Mouse (Mus musculus) left cerebral cortex, postnatal 10 days (tissue): ENCODE results near the gene Triap1. TPM values are rescaled to one million over a fixed set of nuclear protein-coding genes. Genes with fewer than 3 reads are reported as not detected.
"Not testable (repeated sequence)": the region's sequence is repeated elsewhere in the genome, so short reads cannot be mapped to it uniquely, and the experiment has no call there.

Source experiments
- DNase-seq, 2 experiments: peaks; one replicate each; pipeline ENCODE4 v3.0.0; 2021 to 2022; ENCODE audit warnings: low spot score in 2 of 2, mixed read lengths in 1 of 2; ENCODE audit errors: extremely low spot score in 1 of 2
- intact Hi-C: fragments of 180-260 bp; cut with DNase I; formaldehyde crosslinking; loops from one replicate; pipeline ENCODE4 v1.15.1; 2025
- total RNA-seq, 2 experiments: library from RNA; stranded (reverse); gene quantifications; 2 replicates each; pipeline ENCODE4 v1.2.3; 2021

Gene Triap1
- total RNA-seq: 10 to 100 TPM; 30.3 to 32.8 TPM

DNA sequence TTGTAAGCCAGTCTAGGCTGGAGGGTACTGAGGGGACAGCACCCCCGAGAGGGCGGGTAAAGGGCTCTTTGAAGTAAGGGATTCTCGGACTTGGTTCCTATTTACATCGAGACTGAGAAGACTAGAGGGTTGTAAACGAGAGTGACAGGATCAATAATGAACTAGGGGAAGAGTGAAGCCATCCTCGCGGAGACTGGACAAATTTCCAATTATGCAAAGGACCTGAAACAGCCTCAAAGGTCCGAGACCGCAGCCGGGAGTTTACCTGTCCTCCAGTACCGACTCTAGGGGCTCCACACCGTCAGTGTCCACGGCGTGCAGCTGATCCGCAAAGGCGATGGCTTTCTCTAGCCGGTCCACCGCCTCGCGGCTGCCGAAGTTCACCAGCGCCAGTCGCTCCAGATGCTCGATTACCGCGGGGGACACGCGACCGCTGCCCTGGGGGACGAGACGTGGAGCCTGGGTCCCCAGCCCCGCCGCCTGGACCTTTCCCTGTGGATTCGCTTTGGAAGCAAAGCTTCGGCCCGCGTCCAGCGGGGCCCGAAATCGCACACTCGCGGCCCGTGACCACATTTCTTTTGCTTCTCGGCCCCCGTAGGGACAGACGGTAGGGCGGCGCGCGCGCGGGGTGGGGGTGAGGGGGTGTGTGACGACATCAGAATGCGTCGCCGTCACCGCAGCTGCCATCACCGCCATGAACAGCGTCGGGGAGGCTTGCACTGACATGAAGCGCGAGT, at the start of gene Triap1, which contains the start of gene Gatc:
Triap1 (plus strand) TSS at position 649 of the 737 bp plus-strand sequence.
Gatc (minus strand) TSS at position 602 of the 737 bp plus-strand sequence.
- intact Hi-C loops: no loop called here
- peak; percentile 84 to 95 for DNase-seq

DNA sequence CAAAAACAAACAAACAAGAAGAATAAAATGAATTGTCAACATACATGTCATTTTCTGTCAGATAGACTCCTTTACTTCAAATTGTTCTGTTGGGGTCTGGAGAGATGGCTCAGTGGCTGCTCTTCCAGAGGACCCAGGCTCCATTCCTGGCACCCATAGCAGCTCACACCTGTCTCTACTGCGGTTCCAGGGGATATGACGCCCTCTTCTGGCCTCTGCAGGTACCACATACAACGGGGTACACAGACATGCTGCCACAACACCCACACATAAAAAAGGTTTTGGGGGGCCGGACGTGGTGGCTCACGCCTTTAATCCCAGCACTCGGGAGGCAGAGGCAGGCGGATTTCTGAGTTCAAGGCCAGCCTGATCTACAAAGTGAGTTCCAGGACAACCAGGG, 46.9 kb upstream of the Triap1 start:
- intact Hi-C loops: no loop called here
- DNase-seq: no peak

DNA sequence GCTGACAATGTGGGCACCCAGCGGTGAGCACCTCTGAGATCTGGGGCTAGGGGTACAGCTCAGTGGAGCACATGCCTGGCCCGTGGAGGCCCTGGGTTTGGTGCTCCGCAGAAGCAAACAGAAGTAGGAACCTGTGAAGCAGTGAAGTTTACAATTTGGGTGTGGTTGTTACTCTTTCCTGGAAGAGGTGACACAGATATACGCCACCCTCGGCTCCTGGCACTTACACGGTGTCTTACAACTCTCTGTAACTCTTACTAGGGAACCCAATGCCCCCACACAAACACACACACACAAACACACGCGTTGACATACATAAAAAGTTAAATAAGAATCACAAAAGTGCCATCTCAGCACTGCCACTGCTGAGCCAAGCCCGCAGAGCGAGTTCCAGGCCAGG, 44.7 kb upstream of the Triap1 start:
- intact Hi-C loops: loop anchor here (5.0 kb wide), 1 partner anchor 36 kb away; no protein-coding TSS in a partner anchor
- DNase-seq: no peak

DNA sequence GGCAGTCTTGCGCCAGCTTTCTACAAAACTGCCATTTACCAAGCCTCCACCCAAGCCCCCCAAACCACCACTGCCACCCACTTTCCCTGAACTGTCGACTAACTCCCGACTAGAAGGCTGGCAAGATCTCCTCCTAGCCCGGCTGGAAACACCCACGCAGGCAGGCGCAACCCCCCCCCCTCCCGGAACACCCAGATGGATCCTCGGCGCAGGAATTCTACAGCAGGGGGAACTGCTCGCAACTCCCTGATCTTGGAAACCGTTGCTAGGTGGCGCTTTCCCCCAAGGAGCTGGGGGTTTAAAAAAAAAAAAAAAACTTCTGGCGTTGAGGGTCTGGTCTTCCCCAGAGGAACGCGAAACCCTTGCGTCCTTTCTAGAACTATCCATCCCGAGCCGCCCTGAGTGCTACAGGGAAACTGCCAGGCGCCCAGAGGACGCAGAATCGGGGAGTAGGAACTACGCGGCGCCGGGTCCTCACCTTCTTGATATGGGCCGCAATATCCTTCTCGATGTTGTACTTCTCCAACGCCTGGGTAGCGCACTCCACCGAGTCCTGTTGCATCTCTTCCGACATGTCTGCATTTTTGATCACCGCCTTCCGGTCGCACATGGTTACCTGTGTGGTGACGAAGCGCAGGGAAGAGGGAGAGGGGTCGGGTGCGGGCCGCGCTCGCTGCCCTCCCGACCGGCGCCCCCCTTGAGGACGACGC, 40.8 kb upstream of the Triap1 start:
- intact Hi-C loops: loop anchor here (2.0 to 5.0 kb wide), 2 partner anchors 19 to 47 kb away; partner anchors contain the start of gene Cox6a1
- DNase-seq: peak; percentile 66 to 83

DNA sequence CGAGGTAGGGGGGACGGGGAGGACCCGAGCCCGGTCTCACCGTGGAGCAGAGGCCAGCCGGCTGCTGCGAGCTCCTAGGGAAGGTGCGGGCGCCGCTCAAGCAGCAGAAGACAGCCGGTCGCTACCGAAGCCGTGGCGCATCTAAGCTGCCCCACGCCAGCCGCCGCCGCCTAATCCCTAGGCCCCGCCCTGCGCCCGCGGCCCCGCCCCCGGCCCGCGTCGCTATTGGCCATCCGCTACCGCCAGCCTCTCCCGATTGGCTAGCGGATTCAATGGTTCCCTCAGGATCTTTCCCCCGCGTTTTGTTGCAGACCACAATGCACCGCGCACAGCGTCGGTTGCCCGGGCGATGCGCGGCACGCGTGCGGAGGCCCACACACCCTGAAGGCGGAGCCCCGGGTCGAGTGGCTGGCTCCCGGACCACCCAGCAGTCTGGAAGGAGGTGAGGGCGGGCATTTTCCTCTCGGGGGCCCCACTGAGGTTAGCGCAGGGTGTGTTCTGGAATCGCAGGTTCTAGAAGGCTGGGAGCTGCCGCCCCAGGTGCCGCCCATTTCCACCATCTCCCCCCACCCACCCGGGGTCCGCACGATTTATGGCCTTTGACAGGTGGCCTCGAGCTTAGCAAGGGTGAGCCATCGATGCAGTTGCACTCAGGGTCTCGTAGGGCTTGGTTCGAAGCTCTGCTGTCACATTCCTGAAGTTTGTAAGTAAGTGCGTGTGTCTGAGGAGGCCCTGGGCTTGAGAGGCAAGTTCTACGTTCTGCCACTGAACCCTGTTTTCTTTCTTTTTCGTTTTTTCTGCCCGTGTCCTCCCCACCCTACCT, 40.0 kb upstream of the Triap1 start, which contains the start of gene Dynll1:
Dynll1 (minus strand) TSS at position 208 of the 823 bp plus-strand sequence.
- intact Hi-C loops: loop anchor here (2.0 to 5.0 kb wide), 2 partner anchors 18 to 46 kb away; partner anchors contain the start of gene Cox6a1

DNA sequence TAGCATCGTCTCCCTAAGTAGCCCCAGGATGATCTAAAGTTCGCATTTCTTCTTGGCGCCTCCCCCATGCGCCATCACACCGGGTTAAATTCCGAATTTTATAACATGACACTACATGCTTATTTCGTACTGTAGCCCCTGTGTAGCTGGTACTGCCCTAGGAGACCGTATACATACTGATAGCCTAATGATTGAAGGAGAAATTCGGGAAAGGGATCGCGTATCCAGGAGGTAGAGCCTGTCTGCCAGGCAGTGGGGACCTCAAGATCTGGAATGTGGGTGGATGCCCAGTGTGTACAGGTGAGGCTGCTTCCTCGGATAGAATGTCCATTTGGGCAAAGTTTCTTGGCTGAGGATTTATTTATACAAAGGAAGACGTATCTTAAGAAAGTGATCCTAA, 39.4 kb upstream of the Triap1 start:
- intact Hi-C loops: loop anchor here (2.0 to 5.0 kb wide), 2 partner anchors 17 to 46 kb away; partner anchors contain the start of gene Cox6a1
- DNase-seq: peak in 1 of 2 experiments; percentile 30

More for the DNA sequence above, 40.0 kb upstream of the Triap1 start, which contains the start of gene Dynll1:
- DNase-seq: peak; percentile 99

DNA sequence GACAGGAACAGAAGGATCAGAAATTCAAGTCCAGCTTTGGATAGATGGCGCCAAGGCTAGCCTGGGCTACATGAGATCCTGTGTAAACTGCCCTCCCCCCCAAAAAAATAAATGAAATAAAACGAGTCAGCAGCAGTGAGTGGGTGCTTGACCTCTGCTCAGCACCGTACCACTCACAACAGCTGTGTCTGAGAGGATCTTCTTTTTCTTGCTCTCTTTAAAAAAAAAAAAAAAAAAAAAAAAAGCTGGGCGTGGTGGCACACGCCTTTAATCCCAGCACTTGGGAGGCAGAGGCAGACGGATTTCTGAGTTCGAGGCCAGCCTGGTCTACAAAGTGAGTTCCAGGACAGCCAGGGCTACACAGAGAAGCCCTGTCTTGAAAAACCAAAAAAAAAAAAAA, 38.8 kb upstream of the Triap1 start:
- intact Hi-C loops: loop anchor here (5.0 kb wide), 1 partner anchor 45 kb away; the partner anchor contains the start of gene Cox6a1
- not testable (repeated sequence) for DNase-seq

DNA sequence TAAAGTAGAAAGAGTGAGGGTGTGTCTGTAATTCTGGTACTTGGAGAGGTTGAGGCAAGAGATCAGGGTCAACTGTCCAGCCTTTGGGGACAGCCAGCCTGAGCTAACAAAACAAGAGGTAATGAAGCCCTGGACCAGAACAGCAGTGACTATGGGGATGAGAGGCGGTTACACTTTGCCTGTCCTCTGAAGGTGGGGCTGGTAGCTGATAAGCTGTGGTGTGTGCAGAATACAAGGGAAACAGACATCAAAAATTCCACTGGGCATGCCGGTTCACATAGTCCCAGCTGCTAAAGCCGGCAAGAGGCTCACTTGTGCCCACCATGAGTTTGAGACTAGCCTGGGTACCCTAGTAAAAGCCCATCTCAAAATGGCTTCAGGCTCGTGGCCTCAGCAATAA, 28.7 kb upstream of the Triap1 start:
- no peak for DNase-seq
- intact Hi-C loops: no loop called here

DNA sequence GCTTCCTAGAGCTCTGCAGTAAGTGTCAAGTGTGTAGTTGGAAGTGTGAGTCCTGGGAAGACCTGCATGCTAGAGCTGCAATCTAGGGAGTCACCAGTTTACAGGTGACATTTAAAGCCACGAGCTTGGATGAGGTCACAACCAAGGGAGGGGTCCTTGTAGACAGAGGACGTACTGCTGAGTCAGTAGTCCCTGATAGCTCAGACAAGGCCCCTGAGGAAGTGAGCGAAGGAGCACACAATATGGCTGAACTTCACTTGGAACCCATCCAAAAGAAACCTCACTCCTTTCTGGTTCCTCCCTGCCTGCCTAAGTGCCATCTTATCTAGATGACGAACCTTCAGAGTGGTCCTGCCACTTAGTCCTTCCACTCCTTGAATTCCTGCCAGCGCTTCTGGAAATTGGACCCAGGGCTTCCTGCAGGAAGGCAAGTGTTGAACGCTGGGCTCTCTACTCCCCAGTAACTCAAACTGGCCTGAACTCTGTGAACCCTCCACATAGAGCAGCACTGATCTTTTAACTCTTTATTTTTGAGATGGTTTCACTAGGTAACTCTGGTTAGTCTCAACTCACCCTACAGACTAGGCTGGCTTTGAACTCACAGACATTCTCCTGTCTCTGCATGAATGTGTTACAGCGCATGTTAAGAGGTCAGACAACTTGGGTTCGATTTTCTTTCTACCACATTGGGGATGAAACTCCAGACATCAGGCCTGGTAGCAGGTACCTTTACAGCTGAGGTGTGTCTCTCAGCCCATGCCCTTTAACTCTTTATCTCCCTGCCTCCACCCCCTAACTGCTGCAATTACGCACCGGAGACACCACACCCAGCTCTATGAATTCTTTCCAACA, 28.0 kb upstream of the Triap1 start:
- intact Hi-C loops: no loop called here

DNA sequence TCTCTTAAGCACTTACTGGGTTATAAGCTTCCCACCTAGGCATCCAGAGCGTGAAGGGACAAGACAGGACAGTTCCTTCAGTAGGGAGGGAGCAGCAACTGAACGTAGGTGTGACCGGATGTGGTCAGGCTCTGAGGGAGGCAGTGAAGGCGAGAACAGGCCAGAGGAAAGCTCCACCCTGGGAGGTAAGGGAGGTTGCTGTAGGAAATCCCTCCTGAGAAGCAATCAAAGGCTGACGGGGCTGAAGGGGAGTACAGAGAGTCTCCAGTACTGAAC, 27.4 kb upstream of the Triap1 start:
- intact Hi-C loops: no loop called here
- no peak for DNase-seq

More for the DNA sequence above, 28.0 kb upstream of the Triap1 start:
- DNase-seq: no peak

DNA sequence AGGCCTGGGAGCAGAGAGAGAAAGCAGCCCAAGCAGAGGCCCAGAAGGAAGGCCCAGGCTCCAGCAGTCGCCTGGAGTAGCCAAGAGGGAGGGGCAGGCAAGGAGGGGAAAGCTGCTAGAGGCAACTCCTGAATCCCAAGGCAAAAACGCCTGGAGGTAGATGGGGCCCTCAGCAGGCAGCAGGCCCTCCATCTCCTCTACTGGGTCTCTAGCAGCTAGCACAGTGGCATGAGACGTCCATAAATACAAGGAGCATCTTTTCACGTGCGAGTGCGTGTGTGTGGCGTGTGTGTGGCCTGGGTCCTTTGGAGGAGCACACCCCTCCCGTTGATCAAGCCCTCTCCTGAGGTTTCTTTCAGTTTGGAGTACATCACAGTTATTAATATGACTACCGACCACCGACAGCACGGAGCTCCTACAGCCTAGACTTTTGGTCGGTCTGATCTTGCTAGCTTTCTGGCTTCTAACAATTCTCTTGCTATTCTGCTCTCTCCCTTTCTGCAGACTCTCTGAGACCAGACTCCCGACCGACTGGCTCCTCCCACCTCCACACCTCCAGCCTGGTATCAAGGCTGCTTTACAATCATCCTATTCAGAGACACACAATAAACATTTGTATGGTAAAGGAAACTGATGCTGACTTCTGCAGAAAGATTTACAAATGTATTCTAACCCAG, 23.9 kb upstream of the Triap1 start:
- no peak for DNase-seq
- intact Hi-C loops: no loop called here

DNA sequence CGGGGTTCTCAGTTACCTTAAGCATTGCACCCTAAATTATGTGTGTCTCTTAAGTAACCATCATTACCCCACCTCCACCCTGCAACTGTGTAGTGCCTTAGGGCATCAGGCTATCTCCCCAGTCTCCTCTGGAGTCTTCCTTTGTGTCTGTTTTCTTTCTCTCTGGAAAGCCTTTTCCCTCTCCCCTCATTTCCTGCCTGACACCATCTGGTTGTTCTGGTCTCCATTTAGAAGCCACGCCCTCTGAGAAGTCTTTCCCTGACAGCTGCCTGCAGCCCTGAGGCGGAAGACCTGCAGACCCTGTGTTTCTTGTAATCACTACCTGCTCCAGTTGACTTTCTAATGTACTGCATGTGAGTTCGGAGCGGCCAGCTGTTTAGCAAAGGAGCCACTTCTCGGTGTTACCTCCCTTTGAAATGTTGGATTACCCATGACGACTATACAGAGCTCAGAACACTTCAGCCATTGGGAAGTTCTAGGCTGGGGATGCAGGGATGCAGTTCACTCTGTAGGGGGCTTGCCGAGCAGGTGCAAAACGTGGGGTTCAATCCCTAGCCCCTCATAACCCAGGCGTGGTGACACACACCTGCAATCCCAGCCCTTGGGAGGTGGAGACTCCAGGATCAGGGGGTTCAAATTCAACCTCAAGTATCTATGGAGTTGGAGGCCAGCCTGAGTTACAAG, 23.2 kb upstream of the Triap1 start:
- intact Hi-C loops: loop anchor here (2.0 kb wide), 1 partner anchor 17 kb away; the partner anchor contains the start of gene Dynll1
- DNase-seq: no peak

DNA sequence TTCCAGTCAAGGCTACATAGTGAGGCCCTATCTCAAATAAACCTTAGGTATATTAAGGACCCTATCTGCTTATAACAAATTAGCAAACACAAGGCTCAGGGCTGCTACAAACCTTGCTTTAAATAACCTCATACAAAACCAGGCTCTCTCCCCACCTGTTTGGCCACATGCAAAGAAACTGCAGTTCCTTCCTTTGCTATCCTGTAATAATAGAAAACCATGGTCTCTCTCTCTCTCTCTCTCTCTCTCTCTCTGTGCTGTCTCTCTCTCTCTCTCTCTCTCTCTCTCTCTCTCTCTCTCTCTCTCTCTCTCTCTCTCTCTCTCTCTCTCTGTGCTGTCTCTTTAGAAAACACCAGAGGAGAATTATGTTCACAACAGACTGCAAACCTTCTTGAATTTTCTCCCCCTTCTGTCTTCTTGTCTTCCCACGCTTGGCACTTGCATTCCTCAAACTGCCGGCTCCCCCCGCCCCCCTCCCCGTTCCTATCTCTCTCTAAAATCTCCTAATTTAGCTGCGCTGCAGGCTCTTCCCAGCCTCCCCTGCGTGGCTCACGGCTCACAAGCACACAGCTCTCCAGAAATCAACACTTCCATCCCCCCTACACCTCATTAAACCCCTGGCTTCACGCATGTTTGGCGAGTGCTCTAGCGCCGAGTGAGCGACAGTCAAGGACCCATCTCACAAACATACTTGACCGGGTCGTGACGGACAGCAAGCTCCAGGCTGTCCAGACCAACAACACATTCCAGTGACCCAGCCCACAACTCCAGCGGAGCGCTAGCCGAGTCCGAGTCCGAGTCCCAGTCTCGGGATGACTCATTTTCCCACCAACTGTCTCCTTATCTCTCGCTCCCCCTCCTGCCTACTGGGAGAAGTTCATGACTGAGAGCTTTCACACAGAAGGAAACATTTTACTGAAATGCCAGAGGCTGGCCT, 21.8 kb upstream of the Triap1 start:
- intact Hi-C loops: loop anchor here (2.0 kb wide), 1 partner anchor 18 kb away; the partner anchor contains the start of gene Dynll1
- peak; percentile 67 to 87 for DNase-seq

DNA sequence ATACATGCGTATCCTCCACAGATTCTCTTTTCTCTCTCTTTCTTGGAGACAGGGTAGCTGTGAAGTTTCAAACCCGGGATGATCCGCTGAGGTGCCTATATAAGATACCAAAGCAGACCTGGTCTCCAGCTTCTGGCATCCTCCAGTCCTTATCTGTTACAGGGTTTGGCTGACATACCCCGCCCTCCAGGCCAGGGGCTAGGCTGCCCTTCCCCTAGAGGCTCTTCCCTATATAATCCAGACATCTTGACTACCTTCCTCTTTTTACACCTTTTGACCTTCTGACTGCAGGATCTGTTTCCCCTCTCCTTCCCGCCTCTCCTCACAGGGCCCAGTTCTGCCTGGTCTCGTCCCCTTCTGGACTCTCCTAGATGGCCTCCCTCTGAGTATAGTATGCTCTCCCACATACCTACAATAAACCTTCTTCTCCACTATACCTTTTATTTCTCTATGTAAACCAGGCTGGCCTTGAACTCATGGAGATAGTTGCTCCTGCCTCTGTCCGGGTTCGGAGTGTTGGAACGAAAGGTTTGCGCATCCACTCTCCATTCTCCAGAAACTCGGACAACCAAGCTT, 14.7 kb upstream of the Triap1 start:
- intact Hi-C loops: no loop called here
- DNase-seq: no peak

DNA sequence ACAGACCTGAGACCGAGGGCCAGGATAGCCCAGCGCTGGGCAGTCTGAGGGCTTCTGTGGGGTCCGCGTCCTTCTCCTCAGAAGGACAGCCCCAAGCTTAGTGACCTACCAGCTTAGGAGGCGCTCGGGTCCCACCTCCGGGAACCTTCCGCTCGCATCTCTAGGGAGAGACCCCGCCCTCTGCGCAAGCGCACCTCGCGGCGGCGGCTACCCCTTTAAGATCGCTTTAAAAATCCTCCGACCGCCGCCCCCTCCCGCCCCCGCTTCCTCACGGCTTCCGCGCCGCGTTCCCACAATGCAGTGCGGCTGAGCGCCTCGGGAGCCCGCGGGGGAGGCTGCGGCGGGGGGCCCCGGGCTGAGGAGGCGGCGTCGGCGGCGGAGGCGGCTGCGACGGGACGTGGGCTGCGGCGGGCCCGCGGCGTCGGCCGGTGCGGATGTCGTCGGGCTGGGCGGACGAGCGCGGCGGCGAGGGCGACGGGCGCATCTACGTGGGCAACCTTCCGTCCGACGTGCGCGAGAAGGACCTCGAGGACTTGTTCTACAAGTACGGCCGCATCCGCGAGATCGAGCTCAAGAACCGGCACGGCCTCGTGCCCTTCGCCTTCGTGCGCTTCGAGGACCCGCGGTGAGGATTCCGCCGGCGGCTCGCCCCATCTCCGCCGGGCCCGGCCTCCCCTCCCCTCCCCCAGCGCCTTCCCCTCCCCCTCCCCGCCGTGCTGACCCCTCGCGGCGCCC, 14.0 kb upstream of the Triap1 start, which contains the start of gene Srsf9:
Srsf9 (plus strand) TSS at position 303 of the 735 bp plus-strand sequence.
- peak; percentile 92 to 98 for DNase-seq
- intact Hi-C loops: no loop called here
